In the genomic region with DNA sequence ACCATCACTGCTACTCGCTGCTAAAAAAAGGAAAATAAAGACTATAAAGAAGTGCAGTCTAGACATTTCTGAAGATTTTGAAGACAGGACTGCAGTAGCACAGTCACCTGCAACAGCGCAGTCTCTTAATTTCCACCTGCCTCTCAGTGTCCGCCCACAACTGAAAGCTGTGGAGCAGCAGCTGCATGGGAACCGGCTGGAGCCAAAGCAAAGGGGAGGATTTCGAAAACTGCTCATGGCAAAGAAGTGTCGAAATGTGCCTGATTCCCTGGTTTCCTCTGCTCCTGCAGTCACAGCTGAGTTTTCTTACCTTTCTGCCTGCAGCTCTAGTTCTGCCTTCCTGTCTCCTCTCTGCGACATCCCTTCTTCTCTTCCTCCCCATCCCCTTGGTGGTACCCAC, we compare ENCODE assay signal across 19 mouse cellular contexts.
"Had no signal": no experiment of that assay in that cellular context is flagged by ENCODE, and none has a peak within 500 bp of the region (broad histone marks: within the 10 kb centered on the region; RNA-seq: fewer than 3 reads in every experiment).

No protein-coding gene starts in this region.

- H3K4me1 ChIP-seq: limb, embryonic 10.5 days; limb, embryonic 13.5 days; liver, embryonic 13.5 days; neural tube, embryonic 12.5 days; neural tube, embryonic 15.5 days had no signal

- H3K4me2 ChIP-seq: limb, embryonic 13.5 days; liver, embryonic 13.5 days; midbrain, embryonic 11.5 days; neural tube, embryonic 12.5 days; neural tube, embryonic 15.5 days had no signal

- ATAC-seq: intestine, postnatal 0 days had no signal

- H3K9ac ChIP-seq: limb, embryonic 13.5 days; liver, embryonic 13.5 days; neural tube, embryonic 12.5 days; neural tube, embryonic 15.5 days had no signal

- H3K27ac ChIP-seq: left cerebral cortex, adult 2 months; limb, embryonic 10.5 days; limb, embryonic 13.5 days; liver, embryonic 13.5 days; neural tube, embryonic 12.5 days; neural tube, embryonic 15.5 days; stomach, postnatal 0 days had no signal

- H3K27me3 ChIP-seq: limb, embryonic 13.5 days; liver, embryonic 13.5 days; neural tube, embryonic 12.5 days; neural tube, embryonic 15.5 days had no signal

- DNase-seq: kidney, adult 2 months; kidney, postnatal 10 days; kidney, postnatal 36 days; layer of hippocampus, postnatal 36 days; liver, embryonic 13.5 days; lung, adult 2 months; lung, postnatal 14 days; lung, postnatal 4 days; midbrain, embryonic 14.5 days; retina, postnatal 1 day; thymus, postnatal 25 days had no signal

- H3K4me3 ChIP-seq: left cerebral cortex, adult 2 months; limb, embryonic 10.5 days; limb, embryonic 13.5 days; liver, embryonic 13.5 days; neural tube, embryonic 12.5 days; neural tube, embryonic 15.5 days had no signal

- H3K36me3 ChIP-seq: limb, embryonic 10.5 days; limb, embryonic 13.5 days; liver, embryonic 13.5 days; neural tube, embryonic 12.5 days; neural tube, embryonic 15.5 days had no signal

- H3K9me3 ChIP-seq: limb, embryonic 10.5 days; limb, embryonic 13.5 days; liver, embryonic 13.5 days; neural tube, embryonic 12.5 days; neural tube, embryonic 15.5 days had no signal
